ENCODE assay signal across 26 mouse cellular contexts in genomic region chr17:83879631-83880030, GRCm38 (mm10). TPM values are rescaled to one million over a fixed set of nuclear protein-coding genes. Genes with fewer than 3 reads are reported as not detected.
A peak's percentile ranks its signal among the peaks of the same experiment; 100 is the strongest.
DNase-seq lines count a peak whose midpoint lies in the region; ATAC-seq and TF ChIP-seq lines count a peak whose summit lies in the region.
"Had no signal": no experiment of that assay in that cellular context is flagged by ENCODE, and none has a peak within 500 bp of the region (broad histone marks: within the 10 kb centered on the region; RNA-seq: fewer than 3 reads in every experiment).

No protein-coding gene starts in this region.

- DNase-seq in gastrocnemius, adult 2 months = no peak
- DNase-seq in gastrocnemius, postnatal 4 days (ENCODE audit: low spot score in 2 of 2) = no peak
- peak; percentile 45 for DNase-seq in 3T3-L1 (ENCODE audit: low read depth, low spot score)
- peak; percentile 69 for DNase-seq in MEL (ENCODE audit: low read depth, low spot score)
- DNase-seq: adrenal gland, adult 2 months; adrenal gland, postnatal 10 days; adrenal gland, postnatal 25 days; B cell, adult 2 months; cerebellum, adult 11 months; cerebellum, adult 18-20 months; cerebellum, adult 8-10 months; cerebellum, adult 9-11 months; cerebellum, postnatal 14 days; cerebellum, postnatal 36 days; embryo, embryonic 11 days had no signal

- no peak overlapping the region for H3K9ac ChIP-seq in MEL (ENCODE audit: control insufficient read depth, low read depth, low read length, poor library complexity, severe bottlenecking)
- no peak overlapping the region for H3K9ac ChIP-seq in kidney, embryonic 15.5 days
- H3K9ac ChIP-seq: embryonic facial prominence, embryonic 13.5 days; embryonic facial prominence, embryonic 15.5 days; forebrain, embryonic 12.5 days had no signal

- no peak overlapping the region for H3K4me2 ChIP-seq in kidney, embryonic 15.5 days
- H3K4me2 ChIP-seq: embryonic facial prominence, embryonic 13.5 days; embryonic facial prominence, embryonic 15.5 days; forebrain, embryonic 12.5 days had no signal

- WGBS in kidney, embryonic 15.5 days = 93% methylated on average over 6 of the region's 6 CpGs

- no peak for ATAC-seq in kidney, embryonic 15.5 days (replicated peaks; ENCODE audit: low FRiP score)
- ATAC-seq: CD4-positive, CD25-positive, alpha-beta regulatory T cell, adult 4 months; forebrain, embryonic 14.5 days; forebrain, embryonic 16.5 days had no signal

- H3K27ac ChIP-seq in gastrocnemius, adult 2 months = peak overlapping the region; percentile 20; the same call in 1 of the 2 replicates
- H3K27ac ChIP-seq in MEL (ENCODE audit: control insufficient read depth, low read depth, low read length) = peak overlapping the region; percentile 42
- H3K27ac ChIP-seq in kidney, embryonic 15.5 days = no peak overlapping the region
- H3K27ac ChIP-seq: embryonic facial prominence, embryonic 13.5 days; embryonic facial prominence, embryonic 15.5 days; forebrain, embryonic 10.5 days; forebrain, embryonic 12.5 days had no signal

- peaks cover 3 to 24% of the 10 kb centered on the region in 2 experiments for H3K4me1 ChIP-seq in MEL (ENCODE audit: control insufficient read depth in 1 of 2, insufficient read depth in 2 of 2, low read length in 2 of 2)
- no peaks in the 10 kb centered on the region for H3K4me1 ChIP-seq in kidney, embryonic 15.5 days
- H3K4me1 ChIP-seq: embryonic facial prominence, embryonic 13.5 days; embryonic facial prominence, embryonic 15.5 days; forebrain, embryonic 10.5 days; forebrain, embryonic 12.5 days had no signal

- no peak for TF ChIP-seq RAD21 in MEL (IDR thresholded peaks at IDR 0.05; ENCODE audit: low read depth, low read length)

- intact Hi-C loops in gastrocnemius, adult 2 months (cut with DNase I) = loop anchor here (10.0 kb wide), 1 partner anchor 605 kb away; no protein-coding TSS in a partner anchor

- TF ChIP-seq POLR2A in MEL (IDR thresholded peaks at IDR 0.05; ENCODE audit: control insufficient read depth in 1 of 2, insufficient read depth in 1 of 2, low read depth in 1 of 2, low read length in 2 of 2, poor library complexity in 1 of 2) = no peak

- H3K4me3 ChIP-seq in gastrocnemius, adult 2 months = no peak overlapping the region
- peak overlapping the region; percentile 25 to 55; a peak in 3 of 4 replicates for H3K4me3 ChIP-seq in MEL (ENCODE audit: control insufficient read depth in 1 of 2, insufficient read depth in 1 of 2, low read depth in 2 of 2, low read length in 2 of 2)
- H3K4me3 ChIP-seq in kidney, embryonic 15.5 days (replicated peaks) = no peak overlapping the region
- H3K4me3 ChIP-seq: embryonic facial prominence, embryonic 13.5 days; embryonic facial prominence, embryonic 15.5 days; erythroblast, embryonic 14.5 days; forebrain, embryonic 10.5 days; forebrain, embryonic 12.5 days had no signal

- TF ChIP-seq CTCF in gastrocnemius, adult 2 months (IDR thresholded peaks at IDR 0.05) = no peak
- no peak for TF ChIP-seq CTCF in MEL (IDR thresholded peaks at IDR 0.05 in 2 of 3, conservative IDR thresholded peaks at IDR 0.05 in 1 of 3; ENCODE audit: control insufficient read depth in 1 of 3, insufficient read depth in 1 of 3, low read depth in 2 of 3, low read length in 3 of 3, poor library complexity in 1 of 3, severe bottlenecking in 1 of 3)

- H3K79me2 ChIP-seq in MEL (ENCODE audit: control insufficient read depth, insufficient read depth, low read length, poor library complexity) = no peaks in the 10 kb centered on the region

- no peaks in the 10 kb centered on the region for H3K9me3 ChIP-seq in MEL (replicated peaks; ENCODE audit: insufficient read depth, low read length)
- H3K9me3 ChIP-seq in kidney, embryonic 15.5 days (replicated peaks) = no peaks in the 10 kb centered on the region
- H3K9me3 ChIP-seq: embryonic facial prominence, embryonic 13.5 days; embryonic facial prominence, embryonic 15.5 days; forebrain, embryonic 12.5 days; G1E had no signal

- H3K36me3 ChIP-seq in MEL (ENCODE audit: control insufficient read depth in 1 of 2, insufficient read depth in 2 of 2, low read length in 2 of 2) = peaks cover 0 to 10% of the 10 kb centered on the region in 2 experiments; a peak in 2 of 4 replicates
- H3K36me3 ChIP-seq in kidney, embryonic 15.5 days = no peaks in the 10 kb centered on the region
- H3K36me3 ChIP-seq: embryonic facial prominence, embryonic 13.5 days; embryonic facial prominence, embryonic 15.5 days; forebrain, embryonic 10.5 days; forebrain, embryonic 12.5 days; G1E had no signal

- H3K27me3 ChIP-seq in MEL (ENCODE audit: control insufficient read depth in 1 of 2, insufficient read depth in 2 of 2, low read length in 2 of 2) = no peaks in the 10 kb centered on the region
- H3K27me3 ChIP-seq in kidney, embryonic 15.5 days = no peaks in the 10 kb centered on the region
- H3K27me3 ChIP-seq: CH12.LX; embryonic facial prominence, embryonic 13.5 days; embryonic facial prominence, embryonic 15.5 days; forebrain, embryonic 12.5 days had no signal

- no peak for TF ChIP-seq EP300 in MEL (IDR thresholded peaks at IDR 0.05; ENCODE audit: low read depth in 1 of 2, low read length in 2 of 2)

TF ChIP-seq in MEL, 35 proteins besides CTCF, POLR2A, EP300 and RAD21:
- TF ChIP-seq SMC3 (IDR thresholded peaks at IDR 0.05; ENCODE audit: low read depth, low read length) (no peak), HCFC1 (IDR thresholded peaks at IDR 0.05; ENCODE audit: low read depth, low read length) (no peak), TAL1 (IDR thresholded peaks at IDR 0.05; ENCODE audit: low read length) (peak; percentile 6; the same call in 1 of the 2 replicates)

RNA-seq across cellular contexts. Expression of gene Haao, which starts 31.9 kb away (rescaled TPM):
- not detected for total RNA-seq in gastrocnemius, adult 2 months (2021)
- under 1 TPM in 1 of 2 experiments, not detected in 1; 0.54 TPM for total RNA-seq in gastrocnemius, postnatal 4 days (2021)
- total RNA-seq in MEL (2012; rRNA removed) = 1.2 and 1.5 TPM in 2 replicates
- polyA plus RNA-seq in MEL (2012; ENCODE audit: insufficient read depth in 1 of 2, insufficient read length in 2 of 2, low read depth in 1 of 2, low replicate concordance in 2 of 2, missing spikeins in 1 of 2) = 1 to 10 TPM in 1 of 2 experiments, not detected in 1; 2.8 TPM
- 1.8 and 2.3 TPM in 2 replicates for polyA plus RNA-seq in kidney, embryonic 15.5 days (2015; fragmentation: Nextera tagmentation; extraction: Ambion mirVana)
- polyA plus RNA-seq: erythroblast, embryonic 14.5 days; forebrain, embryonic 12.5 days had no signal

Comparison
In these comparisons a context has a peak if more than half of its experiments do, and no peak if none do; other contexts are left out.
1. DNase-seq: peak in 3T3-L1 (single experiment) and MEL (single experiment); none in gastrocnemius, adult 2 months (single experiment) and gastrocnemius, postnatal 4 days (0 of 2).
2. H3K4me3 ChIP-seq: peak in MEL (2 of 2); none in gastrocnemius, adult 2 months (single experiment) and kidney, embryonic 15.5 days (single experiment).